Mouse (Mus musculus) mouse embryonic stem cell (cell line): ENCODE results near the gene Dync2li1.

Experiments used
- in situ Hi-C, 2 experiments: fragments of 300-500 bp; cut with MboI; formaldehyde crosslinking; loops; 1 replicate in 1 of 2; 3 replicates in 1 of 2; pipeline ENCODE4 v1.14.3; 2019 to 2020; ENCODE audit warnings: low sequenced_read_pairs in 2 of 2, low pct_unique_long_range_greater_than_20kb in 1 of 2, mixed read lengths in 1 of 2; ENCODE audit not compliant: unreplicated experiment in 1 of 2

Dync2li1 gene

DNA sequence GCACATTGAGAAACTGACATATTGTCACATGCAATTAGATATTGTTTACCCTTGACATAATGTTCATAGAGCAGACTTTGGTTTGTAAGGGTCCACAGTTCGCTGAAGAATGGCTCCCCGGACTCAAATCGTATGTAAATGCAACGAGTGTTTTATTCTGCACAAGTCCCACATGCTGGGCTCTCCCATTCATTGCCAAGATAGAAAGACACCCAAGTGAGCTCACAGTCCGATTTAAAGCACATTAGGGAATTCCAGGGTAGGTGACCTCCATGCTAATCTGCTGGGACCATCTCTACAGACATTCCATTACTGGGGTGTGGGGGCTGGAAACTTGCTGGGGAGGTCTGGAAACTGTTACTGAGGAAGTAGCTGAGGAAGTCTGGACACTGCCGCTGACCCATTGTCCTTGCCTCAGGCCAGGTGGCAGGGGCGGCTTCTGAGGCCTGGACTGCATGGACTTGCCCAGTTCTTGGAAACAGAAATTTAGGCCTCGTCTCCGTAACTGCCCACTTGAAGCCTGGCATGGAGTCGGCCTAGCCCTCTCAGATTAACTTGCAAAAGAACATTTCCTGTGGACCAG, 13.6 kb downstream of the Dync2li1 start:
- in situ Hi-C loops = no loop called here

DNA sequence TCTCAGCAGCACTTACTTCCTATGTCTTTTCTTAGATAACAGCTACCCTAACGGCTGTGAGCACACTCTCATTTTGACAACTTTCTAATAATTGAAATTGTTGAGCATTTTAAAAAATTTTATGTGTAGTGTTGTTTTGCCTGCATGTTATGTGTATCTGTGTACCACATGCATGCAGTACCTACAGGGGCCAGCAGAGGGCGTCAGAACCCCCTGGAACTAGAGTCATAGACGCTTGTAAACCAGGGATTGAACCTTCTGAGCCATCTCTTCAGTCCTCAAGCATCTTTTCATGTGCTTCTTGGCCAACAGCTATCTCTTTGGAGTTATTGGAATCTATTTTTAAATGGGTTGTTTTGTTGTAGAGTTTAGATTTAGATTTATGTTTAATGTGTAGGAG, 15.6 kb downstream of the Dync2li1 start:
- in situ Hi-C loops = no loop called here

DNA sequence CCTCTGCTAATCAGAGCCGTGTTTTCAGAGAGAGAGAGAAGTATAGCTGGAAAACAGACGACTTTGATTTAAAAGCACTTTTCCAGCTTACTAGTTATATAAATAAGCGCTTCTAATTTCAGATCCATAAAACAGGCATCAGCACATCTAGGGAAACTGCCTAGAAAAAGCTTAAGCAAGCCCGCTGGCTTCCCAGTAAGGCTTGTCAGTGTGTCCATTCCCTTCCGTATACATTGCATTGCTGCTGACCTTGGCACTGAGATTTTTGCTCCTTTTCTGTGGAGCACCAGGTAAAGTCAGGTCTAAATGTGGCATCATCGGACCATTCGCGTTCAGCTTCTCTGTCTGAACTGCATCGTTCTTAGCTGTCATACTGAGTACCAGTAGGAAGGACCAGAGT, 16.0 kb downstream of the Dync2li1 start:
- in situ Hi-C loops = no loop called here

GRCm38 (mm10) chr17:84644292-84645050, 18.2 kb downstream of the Dync2li1 start:
- in situ Hi-C loops = no loop called here

GRCm38 (mm10) chr17:84645119-84645518, 18.8 kb downstream of the Dync2li1 start:
- in situ Hi-C loops = no loop called here

GRCm38 (mm10) chr17:84645894-84646293, 19.6 kb downstream of the Dync2li1 start:
- in situ Hi-C loops = no loop called here

DNA sequence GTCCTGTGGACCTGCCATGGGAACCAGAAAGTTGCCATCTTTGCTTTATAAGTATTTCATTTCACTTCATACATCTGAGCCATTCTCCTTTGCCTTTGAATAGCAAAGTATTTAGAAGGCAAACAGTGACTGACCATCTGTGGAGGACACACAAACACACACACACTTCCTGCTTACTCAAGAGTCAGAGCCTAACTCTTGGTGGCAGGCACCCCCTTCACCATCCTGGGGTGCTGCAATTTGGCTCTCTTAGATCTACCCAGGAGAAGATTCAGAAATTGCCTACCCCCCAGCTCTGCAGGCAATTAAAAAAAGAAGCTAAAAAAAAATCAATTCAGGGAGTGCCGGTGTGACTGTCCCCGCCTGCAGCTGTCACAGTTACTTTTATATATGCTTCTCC, 20.2 kb downstream of the Dync2li1 start:
- in situ Hi-C loops = no loop called here

- in situ Hi-C loops = no loop called here
These were observed 21.3 kb downstream of the Dync2li1 start for GRCm38 (mm10) chr17:84647630-84648029.

DNA sequence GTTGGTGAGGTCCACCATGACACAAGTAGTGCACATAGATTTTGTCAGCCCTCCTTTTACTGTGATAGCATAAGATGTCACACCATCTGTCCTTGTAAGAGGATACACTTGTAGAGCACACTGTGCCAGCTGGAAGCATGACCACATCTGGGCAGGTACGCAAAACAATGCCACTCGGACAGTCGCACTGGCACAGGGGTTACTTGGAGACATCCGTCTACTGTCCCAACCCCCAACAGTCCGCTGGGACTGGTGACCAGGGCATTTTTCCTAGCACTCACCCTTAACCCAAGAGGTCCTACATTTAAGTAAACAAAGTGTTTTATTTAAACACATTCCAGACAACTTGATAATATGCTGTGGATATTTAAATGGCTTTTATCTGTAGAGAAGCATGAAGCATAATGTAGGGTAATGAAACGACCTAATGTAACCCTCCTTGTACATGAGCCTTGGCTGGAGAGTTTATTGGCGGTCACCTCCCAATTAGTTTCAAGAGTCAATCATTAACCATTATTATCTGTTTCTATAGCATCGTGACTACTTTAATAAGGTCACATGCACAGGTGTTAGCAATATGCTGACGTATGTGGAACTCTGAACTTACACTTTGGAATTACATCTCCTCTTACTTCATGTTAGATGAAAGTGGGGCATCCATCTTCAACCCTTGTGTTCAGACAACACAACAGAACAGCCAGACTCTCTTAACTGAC, 24.2 kb downstream of the Dync2li1 start:
- in situ Hi-C loops = no loop called here

GRCm38 (mm10) chr17:84653544-84653943, 27.2 kb downstream of the Dync2li1 start:
- in situ Hi-C loops = no loop called here

- in situ Hi-C loops = no loop called here
These were observed 29.9 kb downstream of the Dync2li1 start for GRCm38 (mm10) chr17:84656205-84656604.

DNA sequence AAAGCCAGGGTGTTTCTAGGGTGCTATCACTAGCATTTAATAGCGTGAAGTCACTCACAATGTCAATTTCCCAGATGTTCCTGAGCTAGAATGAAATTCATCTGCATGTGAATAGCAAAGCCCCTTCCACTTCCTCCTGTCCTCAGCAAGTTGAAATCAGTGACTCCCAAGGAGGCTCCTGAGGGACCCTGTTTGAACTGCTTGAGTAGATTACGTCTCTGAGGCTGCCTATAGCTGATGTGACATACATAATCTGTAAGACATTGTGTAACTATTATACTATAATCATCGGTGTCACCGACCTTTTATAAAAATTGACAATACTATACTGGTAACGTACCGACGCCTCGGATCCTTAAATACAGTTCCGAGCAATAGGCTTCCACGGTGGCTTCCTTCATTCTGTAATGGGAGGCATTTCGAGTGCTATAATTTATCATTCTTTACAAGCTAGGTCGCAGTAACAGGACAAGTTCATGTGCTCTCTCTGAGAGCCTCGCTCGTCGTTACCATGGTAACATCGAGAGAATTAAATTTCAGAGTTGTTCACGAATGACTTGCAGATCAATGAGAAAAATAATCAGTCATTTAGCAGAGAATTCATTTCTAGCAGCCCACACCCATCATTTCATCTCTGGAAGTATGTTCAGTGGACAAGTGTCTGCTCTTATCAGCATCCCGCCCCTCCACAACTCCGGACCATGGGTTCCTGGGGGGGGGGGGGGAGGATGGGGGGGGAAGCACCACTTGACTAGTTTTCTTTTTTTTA, 30.5 kb downstream of the Dync2li1 start:
- in situ Hi-C loops = no loop called here

- in situ Hi-C loops = no loop called here
These were observed 31.1 kb downstream of the Dync2li1 start for GRCm38 (mm10) chr17:84657422-84657732.

DNA sequence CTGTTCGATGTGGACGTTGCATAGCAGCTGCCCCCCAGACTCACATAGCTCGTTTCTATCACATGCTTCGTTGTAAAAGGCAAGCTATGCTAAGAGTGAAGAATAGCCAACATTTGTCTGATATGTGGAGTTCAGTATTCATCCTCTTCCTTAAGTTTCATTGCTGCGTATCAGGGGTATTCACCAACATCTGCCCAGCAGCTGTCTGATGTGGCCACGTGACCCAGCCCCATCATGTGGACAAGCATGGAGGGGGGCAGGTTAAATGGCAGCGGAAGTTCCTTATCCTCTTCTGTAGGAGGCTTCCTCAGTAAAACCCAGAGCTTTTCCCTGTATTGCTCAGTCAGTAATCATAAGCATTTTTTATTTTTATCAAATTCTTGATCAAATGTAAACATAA, 31.5 kb downstream of the Dync2li1 start:
- in situ Hi-C loops = no loop called here

DNA sequence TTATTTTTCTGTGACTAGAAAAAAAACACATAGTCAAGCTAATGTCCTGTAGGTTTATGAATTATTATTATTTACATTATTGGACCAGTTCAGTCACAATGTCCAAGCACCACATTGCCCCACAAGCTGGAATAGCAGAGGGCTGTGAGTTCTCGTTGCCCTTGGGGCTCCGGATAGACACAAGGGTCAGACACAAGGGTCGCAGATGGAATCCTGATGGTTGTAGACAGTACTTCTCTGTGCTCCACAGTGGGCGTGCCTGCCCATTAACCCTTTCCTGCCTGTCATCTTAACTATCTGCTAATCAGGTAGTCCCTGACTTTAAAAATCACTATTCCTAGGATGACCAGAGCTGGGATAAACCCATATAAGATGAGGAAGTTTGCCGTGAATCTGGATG, 31.9 kb downstream of the Dync2li1 start:
- in situ Hi-C loops = no loop called here

DNA sequence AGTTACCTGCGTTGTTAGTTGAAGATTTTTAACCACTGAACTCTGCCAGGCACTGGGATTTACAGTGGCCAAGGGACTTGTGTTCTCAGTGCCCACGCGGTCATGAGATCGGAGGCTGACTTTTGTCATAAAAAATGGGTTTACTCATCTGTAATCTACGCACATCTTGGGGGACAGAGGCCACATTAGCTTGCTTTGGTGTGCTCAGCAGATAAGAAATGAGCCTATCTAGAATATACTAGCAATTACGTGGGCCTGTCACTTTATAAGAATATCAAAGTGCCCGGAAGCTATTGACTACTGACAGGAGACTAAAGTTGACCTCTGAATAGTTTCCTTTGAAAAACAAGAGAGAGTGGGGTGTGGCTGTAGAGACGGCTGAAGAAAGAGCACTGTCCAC, 32.7 kb downstream of the Dync2li1 start:
- in situ Hi-C loops = no loop called here

DNA sequence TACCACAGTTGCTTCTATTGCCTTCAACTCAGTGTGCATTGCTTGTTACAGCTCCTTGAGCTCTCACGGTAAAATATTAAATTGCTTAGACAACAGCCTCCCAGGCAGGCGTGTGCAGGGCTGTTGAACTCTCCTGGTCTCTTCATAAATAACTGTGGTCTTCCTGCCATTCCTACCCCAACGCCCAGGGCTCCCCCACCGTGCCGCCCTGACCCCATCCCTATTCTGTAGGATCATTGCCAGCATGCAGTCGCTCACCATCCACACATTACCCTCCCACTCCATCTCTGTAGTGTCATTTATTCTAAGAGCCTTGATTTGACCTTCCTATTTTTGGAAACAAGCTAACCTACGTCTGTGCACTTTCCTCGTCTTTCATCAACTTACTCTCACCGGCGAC, 38.8 kb downstream of the Dync2li1 start:
- in situ Hi-C loops = no loop called here

DNA sequence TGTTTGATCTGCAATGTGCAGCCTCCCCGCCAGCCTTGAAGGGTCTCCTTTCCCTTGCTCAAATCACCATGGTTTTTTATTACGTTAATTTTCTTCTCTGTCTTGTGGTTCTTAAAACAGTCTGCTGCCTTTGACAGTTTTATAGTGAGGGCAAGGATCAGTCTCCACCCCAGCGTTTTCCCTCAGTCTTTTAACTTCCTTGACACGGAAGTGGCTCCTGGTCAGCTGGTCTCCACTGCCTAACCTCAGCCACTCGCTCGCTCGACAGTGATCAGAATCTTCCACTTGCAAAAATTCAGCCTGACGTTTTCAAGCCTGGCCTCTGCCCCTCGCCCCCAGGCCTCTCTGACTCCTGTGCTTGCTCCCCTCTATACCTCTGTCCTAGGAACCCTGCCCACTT, 39.4 kb downstream of the Dync2li1 start:
- in situ Hi-C loops = no loop called here

- in situ Hi-C loops = no loop called here
These were observed 41.6 kb downstream of the Dync2li1 start for GRCm38 (mm10) chr17:84667848-84668247.
